8 mouse cellular contexts compared by ENCODE assay signal in the genomic region with DNA sequence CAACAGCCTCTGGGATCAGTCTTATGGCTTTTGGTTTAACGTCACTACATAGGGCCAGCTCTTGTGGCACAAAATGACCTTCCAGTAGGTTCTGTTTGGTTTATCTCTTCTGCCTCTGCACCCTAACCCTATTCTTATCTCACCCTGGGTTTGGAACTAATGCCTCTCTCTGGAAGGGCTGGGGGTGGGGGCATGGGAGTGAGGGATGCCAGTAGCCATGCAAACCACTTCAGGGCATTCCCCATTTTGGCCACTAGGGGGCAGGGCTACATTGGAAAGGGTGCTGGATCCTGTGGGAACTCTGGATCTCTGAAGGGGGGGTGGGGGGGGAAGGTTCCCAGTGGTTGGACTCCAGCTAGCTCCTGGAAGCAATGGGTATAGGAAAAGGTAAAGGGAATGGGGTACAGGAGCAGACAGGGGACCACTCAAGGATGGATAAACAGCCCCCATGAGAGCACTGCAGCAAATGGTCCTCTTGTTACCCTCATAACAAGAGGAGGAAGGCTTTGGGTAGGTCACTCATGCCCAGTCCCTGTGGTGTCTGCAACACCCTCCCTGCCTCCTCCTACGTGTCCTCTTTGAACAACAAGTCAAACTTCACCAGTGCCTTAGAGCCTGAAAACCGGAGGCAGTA. TPM values are rescaled to one million over a fixed set of nuclear protein-coding genes. Genes with fewer than 3 reads are reported as not detected.
DNase-seq lines count a peak whose midpoint lies in the region; ATAC-seq and TF ChIP-seq lines count a peak whose summit lies in the region.

No protein-coding gene starts in this region.

- TF ChIP-seq POLR2A in olfactory bulb, adult 2 months (IDR thresholded peaks at IDR 0.05; ENCODE audit: insufficient read depth, low read depth, low read length), result no peak

- H3K4me2 ChIP-seq in heart, embryonic 13.5 days, result no peak overlapping the region
- no peak overlapping the region for H3K4me2 ChIP-seq in liver, postnatal 0 days (ENCODE audit: low read depth, low read length)

- WGBS in embryonic facial prominence, embryonic 10.5 days, result 80% methylated on average over 3 of the region's 3 CpGs
- 74% methylated on average over 3 of the region's 3 CpGs for WGBS in heart, embryonic 13.5 days
- 81% methylated on average over 3 of the region's 3 CpGs for WGBS in liver, postnatal 0 days (ENCODE audit: insufficient replicate concordance)
- 80% methylated on average over 3 of the region's 3 CpGs for WGBS in olfactory bulb, adult 2 months

- no peak for ATAC-seq in heart, embryonic 13.5 days (ENCODE audit: extremely low read depth, insufficient number of reproducible peaks, low FRiP score, low TSS enrichment)
- ATAC-seq in liver, postnatal 0 days, result no peak

- TF ChIP-seq CTCF in liver, postnatal 0 days (IDR thresholded peaks at IDR 0.05; ENCODE audit: low read depth), result peak; percentile 82
- TF ChIP-seq CTCF in olfactory bulb, adult 2 months (IDR thresholded peaks at IDR 0.05; ENCODE audit: insufficient read depth, low read depth, low read length), result peak; percentile 44; the same call in 1 of the 2 replicates

- H3K36me3 ChIP-seq in embryonic facial prominence, embryonic 10.5 days (replicated peaks), result peaks cover 96% of the 10 kb centered on the region
- peaks cover 97% of the 10 kb centered on the region for H3K36me3 ChIP-seq in heart, embryonic 13.5 days
- no peaks in the 10 kb centered on the region for H3K36me3 ChIP-seq in liver, postnatal 0 days (replicated peaks; ENCODE audit: insufficient read depth, low read length)

- H3K4me3 ChIP-seq in embryonic facial prominence, embryonic 10.5 days, result no peak overlapping the region
- H3K4me3 ChIP-seq in heart, embryonic 13.5 days, result no peak overlapping the region
- no peak overlapping the region for H3K4me3 ChIP-seq in liver, postnatal 0 days (ENCODE audit: low read depth, low read length)
- H3K4me3 ChIP-seq in olfactory bulb, adult 2 months (ENCODE audit: insufficient read depth, low read depth, low read length), result no peak overlapping the region

- H3K9ac ChIP-seq in heart, embryonic 13.5 days, result no peak overlapping the region
- H3K9ac ChIP-seq in liver, postnatal 0 days (replicated peaks), result no peak overlapping the region

- TF ChIP-seq EP300 in liver, postnatal 0 days (IDR thresholded peaks at IDR 0.05; ENCODE audit: low read depth), result no peak

- H3K27ac ChIP-seq in embryonic facial prominence, embryonic 10.5 days (replicated peaks), result no peak overlapping the region
- H3K27ac ChIP-seq in heart, embryonic 13.5 days (replicated peaks), result peak overlapping the region; percentile 43; the same call in 1 of the 2 replicates
- H3K27ac ChIP-seq in liver, postnatal 0 days (ENCODE audit: low read depth), result no peak overlapping the region
- no peak overlapping the region for H3K27ac ChIP-seq in olfactory bulb, adult 2 months (ENCODE audit: insufficient read depth, low read depth, low read length)

- DNase-seq in CD8-positive naive resting alpha-beta T cell, adult 2 months (ENCODE audit: low read depth in 2 of 2, low spot score in 2 of 2), result peak; percentile 9 to 32
- peak; percentile 80 for DNase-seq in adrenal gland, postnatal 25 days
- peak; percentile 79 for DNase-seq in embryonic facial prominence, embryonic 10.5 days (ENCODE audit: low spot score)
- peak; percentile 73 for DNase-seq in kidney, postnatal 14 days
- DNase-seq in liver, postnatal 0 days, result peak; percentile 75
- peak; percentile 26 to 27 for DNase-seq in thymus, postnatal 36 days

- H3K4me1 ChIP-seq in embryonic facial prominence, embryonic 10.5 days, result 0 out of 2 replicates have a peak, but pooled peaks cover 18% of the 10 kb centered on the region
- H3K4me1 ChIP-seq in heart, embryonic 13.5 days, result peaks cover 18% of the 10 kb centered on the region
- no peaks in the 10 kb centered on the region for H3K4me1 ChIP-seq in liver, postnatal 0 days (ENCODE audit: insufficient read depth)
- H3K4me1 ChIP-seq in olfactory bulb, adult 2 months (ENCODE audit: control insufficient read depth, insufficient read depth, low read length), result no peaks in the 10 kb centered on the region; the same call in 1 of the 2 replicates

- no peaks in the 10 kb centered on the region for H3K9me3 ChIP-seq in embryonic facial prominence, embryonic 10.5 days
- no peaks in the 10 kb centered on the region for H3K9me3 ChIP-seq in heart, embryonic 13.5 days
- H3K9me3 ChIP-seq in liver, postnatal 0 days (ENCODE audit: low read length), result no peaks in the 10 kb centered on the region

- no peaks in the 10 kb centered on the region for H3K27me3 ChIP-seq in embryonic facial prominence, embryonic 10.5 days (replicated peaks; ENCODE audit: low read depth, poor library complexity, severe bottlenecking)
- no peaks in the 10 kb centered on the region for H3K27me3 ChIP-seq in heart, embryonic 13.5 days (replicated peaks)
- H3K27me3 ChIP-seq in liver, postnatal 0 days (ENCODE audit: insufficient read depth, low read length), result no peaks in the 10 kb centered on the region

RNA-seq across cellular contexts. Expression of a gene that starts 30.9 kb away (rescaled TPM):
- total RNA-seq in adrenal gland, postnatal 25 days (2021), result 60.4 and 77.0 TPM in 2 replicates
- 182 and 203 TPM in 2 replicates for polyA plus RNA-seq in embryonic facial prominence, embryonic 10.5 days (2016; fragmentation: Nextera tagmentation; extraction: Ambion mirVana)
- polyA plus RNA-seq in heart, embryonic 13.5 days (2015; fragmentation: Nextera tagmentation; extraction: Ambion mirVana), result 76.6 and 80.2 TPM in 2 replicates
- 10.2 and 12.1 TPM in 2 replicates for polyA plus RNA-seq in liver, postnatal 0 days (2015; fragmentation: Nextera tagmentation; extraction: Ambion mirVana)
- not detected in 2 replicates for polyA plus RNA-seq in olfactory bulb, adult 2 months (2012; ENCODE audit: insufficient read depth, insufficient read length, low replicate concordance, missing spikeins)

Comparison
In these comparisons a context has a peak if more than half of its experiments do, and no peak if none do; other contexts are left out.
1. DNase-seq: peak in every context shown above with its lines; median percentile 80 in adrenal gland, postnatal 25 days; 79 in embryonic facial prominence, embryonic 10.5 days; 75 in liver, postnatal 0 days; 73 in kidney, postnatal 14 days; 26 in thymus, postnatal 36 days; 20 in CD8-positive naive resting alpha-beta T cell, adult 2 months.